8 mouse cellular contexts compared by ENCODE assay signal in the genomic region with DNA sequence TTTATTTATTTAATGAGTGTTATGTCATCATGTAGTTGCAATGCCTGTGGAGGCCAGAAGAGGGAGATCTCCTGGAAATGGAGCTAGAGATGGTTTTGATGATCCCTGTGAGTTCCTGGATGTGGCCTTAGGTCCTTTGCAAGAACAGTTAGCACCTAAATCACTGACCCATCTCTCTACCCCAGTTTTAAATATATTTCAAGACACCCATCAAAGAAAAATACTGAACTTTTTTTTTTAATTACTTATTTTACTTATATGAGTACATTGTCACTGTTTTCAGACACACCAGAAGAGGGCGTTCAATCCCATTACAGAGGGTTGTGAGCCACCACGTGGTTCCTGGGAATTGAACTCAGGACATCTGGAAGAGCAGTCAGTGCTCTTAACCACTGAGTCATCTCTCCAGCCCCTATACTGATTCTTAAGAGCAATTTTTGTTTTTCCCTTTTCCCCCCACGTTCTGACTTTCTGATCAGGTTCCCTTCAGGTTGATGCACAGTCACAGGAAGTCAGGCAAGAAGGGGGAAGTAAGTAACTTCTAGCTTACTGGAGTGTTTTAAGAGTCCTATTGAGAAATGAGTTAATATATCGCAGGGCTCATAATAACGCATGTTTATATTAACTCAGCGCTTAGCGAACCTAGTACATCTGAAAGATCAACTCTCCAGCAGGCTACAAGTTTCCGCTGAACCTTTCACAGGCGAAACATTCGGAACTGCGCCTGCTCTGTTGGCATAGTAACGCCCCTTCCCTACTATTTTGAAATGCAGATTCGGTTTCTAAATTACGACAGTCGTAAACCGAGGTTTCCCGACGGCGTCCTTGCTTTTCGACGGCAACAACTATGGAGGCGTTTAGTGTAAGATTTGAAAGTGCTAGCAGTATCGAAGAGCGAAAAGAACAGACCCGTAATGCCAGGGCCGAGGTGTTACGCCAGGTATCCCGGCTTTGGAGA. TPM values are rescaled to one million over a fixed set of nuclear protein-coding genes. Genes with fewer than 3 reads are reported as not detected.
DNase-seq lines count a peak whose midpoint lies in the region; ATAC-seq and TF ChIP-seq lines count a peak whose summit lies in the region.

A gene (plus strand): TSS at position 342 of the 958 bp plus-strand sequence.

- no peaks in the 10 kb centered on the region for H3K36me3 ChIP-seq in kidney, embryonic 14.5 days (ENCODE audit: control insufficient read depth, insufficient read depth, low read length)
- no peaks in the 10 kb centered on the region for H3K36me3 ChIP-seq in limb, embryonic 15.5 days

- WGBS in kidney, embryonic 14.5 days: under 1% methylated on average over 28 of the region's 28 CpGs
- under 1% methylated on average over 28 of the region's 28 CpGs for WGBS in limb, embryonic 15.5 days

- DNase-seq in B cell, adult 2 months: peak; percentile 81 to 82
- peak; percentile 87 to 91 for DNase-seq in heart, adult 9 months (ENCODE audit: low spot score in 2 of 2)
- peak; percentile 61 to 71 for DNase-seq in monocyte, adult 2 months (ENCODE audit: low read depth in 1 of 2, low spot score in 2 of 2)
- peak; percentile 80 to 87 for DNase-seq in spleen, postnatal 36 days (ENCODE audit: low spot score in 2 of 2)

- TF ChIP-seq POLR2A in bone marrow macrophage, adult 2 months (IDR thresholded peaks at IDR 0.05; ENCODE audit: borderline replicate concordance, low read depth, low read length): no peak
- TF ChIP-seq POLR2A in embryonic fibroblast, embryonic 13.5 days (IDR thresholded peaks at IDR 0.05; ENCODE audit: low read depth, low read length): no peak; the same call in none of the 2 replicates

- peak within 1 kb of the TSS; percentile 56 for H3K4me2 ChIP-seq in kidney, embryonic 14.5 days (replicated peaks; ENCODE audit: low read depth, low read length)
- peak within 1 kb of the TSS; percentile 56 for H3K4me2 ChIP-seq in limb, embryonic 15.5 days

- peaks cover 8% of the 10 kb centered on the region for H3K4me1 ChIP-seq in bone marrow macrophage, adult 2 months (ENCODE audit: control insufficient read depth, insufficient read depth, low read length)
- H3K4me1 ChIP-seq in embryonic fibroblast, embryonic 13.5 days (ENCODE audit: control insufficient read depth, insufficient read depth, low read length): no peaks in the 10 kb centered on the region
- no peaks in the 10 kb centered on the region for H3K4me1 ChIP-seq in kidney, embryonic 14.5 days (ENCODE audit: control insufficient read depth, insufficient read depth, low read length)
- H3K4me1 ChIP-seq in limb, embryonic 15.5 days: no peaks in the 10 kb centered on the region

- TF ChIP-seq CTCF in bone marrow macrophage, adult 2 months (IDR thresholded peaks at IDR 0.05; ENCODE audit: low read depth, low read length): peak; percentile 67; the same call in 1 of the 2 replicates
- TF ChIP-seq CTCF in embryonic fibroblast, embryonic 13.5 days (IDR thresholded peaks at IDR 0.05; ENCODE audit: borderline replicate concordance, insufficient read depth, low read length): no peak

- H3K27ac ChIP-seq in bone marrow macrophage, adult 2 months (ENCODE audit: insufficient read depth, low read depth, low read length): peak within 1 kb of the TSS; percentile 94
- H3K27ac ChIP-seq in embryonic fibroblast, embryonic 13.5 days (ENCODE audit: insufficient read depth, low read length): peak within 1 kb of the TSS; percentile 94
- peak within 1 kb of the TSS; percentile 88 for H3K27ac ChIP-seq in kidney, embryonic 14.5 days (ENCODE audit: low read depth, low read length)
- H3K27ac ChIP-seq in limb, embryonic 15.5 days: peak within 1 kb of the TSS; percentile 91

- no peaks in the 10 kb centered on the region for H3K27me3 ChIP-seq in kidney, embryonic 14.5 days (ENCODE audit: control insufficient read depth, insufficient read depth, low read length)
- H3K27me3 ChIP-seq in limb, embryonic 15.5 days: no peaks in the 10 kb centered on the region

- H3K9me3 ChIP-seq in kidney, embryonic 14.5 days (ENCODE audit: control insufficient read depth, low read length): no peaks in the 10 kb centered on the region
- no peaks in the 10 kb centered on the region for H3K9me3 ChIP-seq in limb, embryonic 15.5 days

- ATAC-seq in kidney, embryonic 14.5 days (ENCODE audit: low FRiP score, low TSS enrichment): peak; percentile 95
- peak; percentile 85 for ATAC-seq in limb, embryonic 15.5 days (ENCODE audit: insufficient number of reproducible peaks, low FRiP score, low TSS enrichment, low read depth)

- H3K4me3 ChIP-seq in bone marrow macrophage, adult 2 months (ENCODE audit: insufficient read depth, low read length): peak within 1 kb of the TSS; percentile 79
- peak within 1 kb of the TSS; percentile 94 for H3K4me3 ChIP-seq in embryonic fibroblast, embryonic 13.5 days (ENCODE audit: insufficient read depth, low read length)
- H3K4me3 ChIP-seq in kidney, embryonic 14.5 days (ENCODE audit: low read length): peak within 1 kb of the TSS; percentile 81
- H3K4me3 ChIP-seq in limb, embryonic 15.5 days: peak within 1 kb of the TSS; percentile 58

- H3K9ac ChIP-seq in kidney, embryonic 14.5 days (ENCODE audit: low read depth, low read length): peak within 1 kb of the TSS; percentile 78
- H3K9ac ChIP-seq in limb, embryonic 15.5 days: peak within 1 kb of the TSS; percentile 64

RNA-seq across cellular contexts. Expression of the gene that starts here (rescaled TPM):
- 20.0 and 20.7 TPM in 2 replicates for polyA plus RNA-seq in bone marrow macrophage, adult 2 months (2012; ENCODE audit: insufficient read depth, insufficient read length, missing spikeins)
- polyA plus RNA-seq in embryonic fibroblast, embryonic 13.5 days (2011; ENCODE audit: insufficient read length, low read depth, missing spikeins): 17.1 and 18.8 TPM in 2 replicates
- polyA plus RNA-seq in kidney, embryonic 14.5 days (2014; fragmentation: Nextera tagmentation; extraction: Ambion mirVana): 17.9 and 18.8 TPM in 2 replicates
- 11.6 and 13.5 TPM in 2 replicates for polyA plus RNA-seq in limb, embryonic 15.5 days (2015; fragmentation: Nextera tagmentation; extraction: Ambion mirVana)

Comparison
In these comparisons a context has a peak if more than half of its experiments do, and no peak if none do; other contexts are left out.
1. Peak in every context shown above with its lines: DNase-seq, ATAC-seq, H3K4me3 ChIP-seq and H3K27ac ChIP-seq.